Mouse (Mus musculus) granulocyte monocyte progenitor cell, adult 5-6 weeks (primary cell): Measurements from ENCODE around the gene Rcsd1. TPM values are rescaled to one million over a fixed set of nuclear protein-coding genes. Genes with fewer than 3 reads are reported as not detected.

ENCODE experiments used
- ATAC-seq: replicated peaks from 2 replicates; pipeline ENCODE4 v1.8.0; 2016; ENCODE audit warnings: mild to moderate bottlenecking, moderate TSS enrichment, inconsistent platforms; ENCODE audit not compliant: poor library complexity, severe bottlenecking
- total RNA-seq, 2 experiments: library from RNA; stranded (forward) in 1 of 2; stranded (reverse) in 1 of 2; fragments of 200-712, 200-1000 nt in 1 of 2; fragments of >200 nt in 1 of 2; fragmentation: Nextera tagmentation in 1 of 2; gene quantifications; 2 replicates each; pipeline ENCODE4 v1.2.3; 2014 to 2017

Rcsd1 gene
- total RNA-seq, 2 experiments from 2014 or later = 68.0 to 116 TPM

DNA sequence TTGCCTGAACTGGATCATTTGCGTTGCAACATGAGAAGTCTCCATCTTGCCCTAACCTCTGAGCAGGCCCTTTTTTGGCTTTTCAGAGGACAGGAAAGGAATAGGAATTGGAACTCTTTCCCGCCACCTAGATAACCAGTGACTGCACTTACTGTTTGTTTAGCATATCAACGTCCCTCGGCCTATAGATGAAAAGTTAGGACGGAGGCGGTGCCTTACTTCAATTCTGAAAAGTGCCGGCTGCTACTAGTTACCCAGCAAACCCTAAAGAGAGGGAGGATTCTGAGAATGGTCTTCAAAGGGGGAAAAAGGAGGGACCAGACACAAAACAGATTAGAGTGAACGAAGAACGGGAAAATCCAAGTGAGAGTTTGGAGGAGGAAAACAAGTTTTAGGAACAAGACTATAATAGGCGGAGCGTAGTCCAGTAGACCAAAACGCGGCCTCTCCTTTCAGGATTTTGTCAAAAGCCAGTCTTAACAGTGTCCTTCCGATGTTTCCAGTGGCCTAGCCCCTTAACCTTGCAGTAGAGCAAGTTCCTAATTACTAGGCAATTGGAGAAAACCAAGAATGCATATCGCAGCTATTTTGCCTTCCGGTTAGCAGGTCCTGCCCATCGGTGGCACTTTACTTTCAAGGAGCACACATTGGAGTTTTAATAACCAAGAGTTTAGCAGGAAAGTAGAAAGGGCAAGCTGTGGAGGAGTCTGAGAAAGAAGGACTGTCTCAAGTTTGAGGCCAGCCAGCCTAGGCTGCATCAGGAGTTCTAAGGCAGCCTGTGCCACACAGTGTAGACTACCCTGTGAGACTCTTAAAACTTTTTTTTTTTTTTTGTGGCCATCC, 74.3 kb downstream of the Rcsd1 start:
- ATAC-seq = no peak

DNA sequence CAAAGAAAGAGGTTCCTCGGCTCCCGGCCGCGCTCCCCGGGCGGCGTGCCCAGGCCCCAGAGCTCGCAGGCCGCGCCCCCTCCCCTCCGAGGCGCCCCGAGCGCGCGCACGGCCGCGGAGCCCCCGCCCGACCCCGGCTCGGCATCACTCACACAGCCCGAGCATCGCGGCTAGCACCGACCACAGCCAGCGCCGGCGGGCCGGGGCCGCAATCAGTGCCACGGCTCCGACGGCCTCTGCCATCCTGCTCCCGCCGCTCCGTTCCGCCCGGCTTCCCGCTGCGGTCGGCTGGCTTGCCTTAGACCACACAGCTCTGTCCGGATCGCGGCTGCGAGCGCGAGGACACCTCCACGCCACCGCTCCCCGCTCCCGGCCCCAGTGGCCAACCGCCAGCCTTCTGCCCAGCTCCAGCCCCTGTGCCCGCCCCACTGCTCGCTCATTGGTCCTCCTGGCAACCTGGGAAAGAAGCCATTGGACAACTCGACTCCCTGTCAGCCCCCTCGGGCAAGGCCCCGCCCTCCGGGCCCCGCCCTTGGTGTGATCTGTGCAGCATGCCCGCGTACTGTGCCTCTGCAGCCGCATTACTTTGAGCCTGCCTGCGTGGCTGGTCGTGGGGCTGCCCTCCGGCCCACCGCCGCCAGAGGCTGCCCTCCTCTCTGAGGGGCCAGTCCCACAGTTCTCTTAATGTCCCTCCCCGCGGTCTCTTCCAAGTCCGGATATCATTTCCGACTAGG, 75.2 kb downstream of the Rcsd1 start, which contains the start of gene Mpzl1:
Gene Mpzl1, minus strand, starts transcription at position 388 of the 734 bp plus-strand sequence.
- peak; percentile 98 for ATAC-seq

DNA sequence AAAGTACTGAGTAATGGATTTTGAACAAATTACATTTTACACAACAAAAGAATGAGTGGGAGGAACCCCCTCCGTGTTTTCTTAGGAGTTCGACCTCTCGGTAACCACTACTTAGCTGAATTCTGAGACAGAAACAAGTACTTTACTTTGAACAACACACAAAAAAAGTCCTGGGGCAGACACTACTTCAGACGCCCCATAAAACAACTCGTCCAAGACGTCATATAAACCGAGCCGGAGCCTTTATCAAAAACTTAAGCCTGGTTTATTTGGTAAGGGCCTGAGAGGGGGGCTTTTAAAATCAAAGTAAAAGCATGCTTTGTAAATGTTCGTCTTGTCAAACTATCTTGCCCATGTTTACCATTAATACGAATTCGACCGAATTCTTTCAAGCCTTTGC, 76.2 kb downstream of the Rcsd1 start:
- no peak for ATAC-seq

DNA sequence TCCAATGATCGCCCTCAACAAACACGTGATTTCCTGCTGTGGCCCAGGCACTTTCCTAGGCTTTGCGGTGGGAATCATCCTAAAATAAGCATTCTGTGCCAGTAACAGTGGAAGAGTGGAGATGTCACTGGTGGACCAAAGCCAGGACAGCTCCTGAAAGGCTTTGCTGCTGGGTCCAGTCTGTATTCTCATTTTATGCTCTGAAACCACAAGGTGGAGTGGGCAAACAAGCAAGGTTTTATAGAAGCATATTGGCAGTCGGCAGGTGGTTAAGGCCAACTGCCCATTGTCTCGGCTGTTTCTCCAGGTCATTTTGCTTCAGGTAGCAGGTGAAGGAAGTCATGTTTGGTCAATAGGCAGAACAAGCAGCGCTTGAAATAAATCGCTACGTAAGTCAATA, 78.4 kb downstream of the Rcsd1 start:
- ATAC-seq = no peak

DNA sequence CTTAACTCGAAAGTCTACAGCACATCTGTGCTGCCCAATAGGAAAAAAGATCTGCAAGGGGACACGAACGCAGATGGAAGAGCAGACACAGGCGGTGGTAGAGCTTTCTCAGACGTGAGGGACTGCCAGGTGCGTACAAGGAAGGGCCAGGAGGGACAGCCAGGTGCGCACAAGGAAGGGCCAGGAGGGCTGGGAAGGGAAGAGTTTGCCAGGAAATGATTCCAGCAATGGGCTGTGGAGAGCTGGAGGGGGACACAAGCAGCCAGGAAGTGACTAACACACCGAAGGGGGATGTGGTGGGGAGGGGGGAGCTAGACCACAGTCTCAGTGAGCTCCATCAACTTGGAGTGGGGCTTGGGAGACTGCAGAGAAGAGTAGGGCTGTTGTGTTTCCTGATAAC, 79.6 kb downstream of the Rcsd1 start:
- ATAC-seq = no peak

DNA sequence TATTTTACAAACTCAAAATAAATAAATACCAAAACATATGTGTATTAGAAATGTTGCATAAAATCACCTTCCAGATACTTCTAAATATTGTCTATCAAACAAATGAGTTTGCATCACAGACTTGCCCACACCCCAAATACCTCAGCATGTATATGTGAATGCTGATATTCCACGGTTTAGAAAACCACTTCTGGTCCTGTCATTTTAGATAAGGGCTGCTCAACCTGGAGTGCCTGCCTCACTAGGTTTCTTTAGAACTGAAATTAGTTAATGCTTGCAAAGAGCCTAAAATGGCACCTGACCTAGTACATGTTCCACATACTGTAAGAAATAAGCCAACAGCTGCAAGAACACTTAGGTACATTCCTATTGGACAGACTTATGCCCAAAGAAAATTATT, 81.0 kb downstream of the Rcsd1 start:
- no peak for ATAC-seq

DNA sequence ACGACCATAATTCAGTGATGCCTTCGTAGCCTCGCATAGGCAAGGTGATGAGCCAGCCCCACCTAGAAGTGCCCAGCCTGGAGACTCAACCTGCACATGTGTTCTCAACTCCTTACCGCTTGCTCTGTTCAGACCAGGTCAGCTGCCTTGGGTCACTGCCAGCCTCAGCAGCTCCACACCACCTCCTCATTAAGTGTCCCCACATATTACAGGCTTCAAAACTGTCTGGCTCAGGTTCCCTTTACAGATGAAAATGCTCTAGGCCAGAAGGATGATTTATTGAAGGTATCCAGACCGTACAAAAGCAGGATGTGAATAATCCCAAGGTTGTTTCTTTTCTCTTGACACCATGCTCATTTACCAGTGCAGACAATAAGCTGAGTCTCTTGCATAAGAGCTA, 83.7 kb downstream of the Rcsd1 start:
- 0 out of 2 replicates have a peak, but pooled peaks have one; percentile 7 for ATAC-seq

DNA sequence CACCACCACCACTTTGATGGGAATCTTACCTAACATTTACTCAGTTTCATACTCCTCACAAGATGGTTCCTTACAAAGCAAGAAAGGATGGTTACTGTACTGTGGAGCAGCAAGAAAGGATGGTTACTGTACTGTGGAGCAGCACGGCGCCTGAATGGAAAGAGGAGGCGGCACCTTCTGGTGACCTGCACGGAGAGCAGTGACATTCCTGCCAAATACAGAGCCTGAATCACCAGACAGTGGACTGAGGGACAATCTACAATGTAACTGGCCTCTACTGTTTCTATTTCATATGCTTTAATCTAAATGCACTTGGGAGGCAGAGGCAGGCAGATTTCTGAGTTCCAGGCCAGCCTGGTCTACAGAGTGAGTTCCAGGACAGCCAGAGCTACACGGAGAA, 84.5 kb downstream of the Rcsd1 start:
- ATAC-seq = no peak

DNA sequence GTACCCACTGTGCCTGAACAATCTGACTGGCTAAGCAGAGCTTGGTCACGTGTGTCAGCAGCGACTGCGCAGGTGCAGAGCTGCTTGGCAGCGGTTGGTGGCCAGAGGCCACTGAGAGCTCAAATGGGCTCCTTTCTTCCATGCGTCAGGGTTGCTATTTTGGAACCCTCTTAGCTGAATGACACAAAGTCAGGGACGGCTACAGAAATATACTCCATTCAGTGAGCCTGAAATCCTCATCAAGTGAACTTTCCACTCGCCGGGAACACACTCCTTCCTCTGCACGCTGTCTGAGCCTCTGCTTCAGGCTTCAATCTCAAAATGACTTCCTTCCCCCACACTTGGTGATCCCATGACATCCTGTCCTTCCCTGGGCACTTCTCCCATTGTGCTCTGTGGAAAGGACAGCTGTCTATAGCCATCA, 91.3 kb downstream of the Rcsd1 start:
- no peak for ATAC-seq

DNA sequence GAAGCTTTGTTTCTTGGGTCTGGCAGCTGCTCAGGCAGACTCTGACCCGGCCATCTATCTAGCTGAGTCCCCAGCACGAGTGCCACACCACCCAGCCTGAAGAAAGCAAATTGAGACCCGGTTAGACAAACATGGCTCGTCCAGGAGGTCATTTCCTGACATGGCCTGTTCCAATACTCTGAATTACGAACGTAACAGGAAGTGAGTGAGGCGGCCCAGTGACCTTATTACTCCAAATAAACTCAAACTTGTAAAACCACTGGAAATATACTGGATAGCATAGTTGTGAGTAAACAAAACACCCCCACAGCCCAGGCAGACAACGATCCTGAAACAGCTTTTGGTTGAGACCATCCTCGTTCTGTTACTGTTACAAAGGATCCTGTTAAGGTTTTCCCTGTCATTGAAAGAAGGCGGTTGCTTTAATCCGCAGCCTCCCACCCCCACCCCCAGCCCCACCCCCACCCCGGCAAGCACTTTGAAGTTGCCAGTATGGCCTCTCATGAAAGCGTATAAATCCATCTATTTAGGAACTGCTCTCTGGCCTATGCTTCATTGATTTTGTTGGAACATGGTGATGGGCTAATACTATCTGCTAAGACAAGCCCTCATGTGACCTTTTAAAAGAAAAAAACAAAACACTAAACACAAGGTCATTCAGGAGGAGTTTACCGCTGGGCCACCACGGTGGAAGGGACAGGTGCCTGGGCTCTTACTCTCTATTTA, 92.2 kb downstream of the Rcsd1 start:
- ATAC-seq = no peak

DNA sequence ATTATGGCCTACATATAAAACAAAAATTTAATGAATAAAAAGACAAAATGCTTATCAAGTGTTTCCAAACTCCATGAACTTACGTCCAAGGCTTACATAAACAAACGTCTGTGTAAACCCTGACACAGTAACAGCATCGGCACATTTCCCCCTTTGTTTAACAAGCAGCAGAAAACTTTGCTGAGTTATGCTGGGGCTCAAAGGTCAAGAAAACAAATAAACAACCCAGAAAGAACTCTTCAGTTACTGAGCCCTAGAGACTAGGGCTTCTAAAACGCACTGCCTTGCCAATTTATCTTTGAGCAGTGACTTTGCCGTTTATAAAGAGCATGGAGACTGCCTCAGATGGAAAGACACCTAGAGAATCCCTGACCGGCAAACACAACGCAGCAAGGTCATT, 92.9 kb downstream of the Rcsd1 start:
- ATAC-seq = no peak

DNA sequence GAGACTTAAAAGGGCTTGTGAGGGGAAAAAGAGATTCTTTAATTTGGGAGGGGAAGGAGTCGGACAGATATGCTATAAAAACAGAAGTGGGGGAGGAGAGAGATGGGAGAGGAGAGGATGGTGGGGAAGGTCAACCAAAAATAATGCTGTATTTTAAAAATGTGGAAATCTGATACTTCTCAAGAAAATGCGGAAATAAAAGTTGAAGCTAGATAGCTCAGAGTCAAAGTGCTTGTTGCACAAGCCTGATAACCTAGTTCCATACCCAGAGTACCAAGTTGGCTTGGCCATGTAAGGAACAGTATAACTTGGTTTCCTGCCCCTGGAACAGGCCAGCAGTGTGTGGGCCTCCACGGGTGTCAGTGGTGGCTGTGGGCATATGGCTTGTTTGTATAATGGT, 94.8 kb downstream of the Rcsd1 start:
- ATAC-seq = no peak

DNA sequence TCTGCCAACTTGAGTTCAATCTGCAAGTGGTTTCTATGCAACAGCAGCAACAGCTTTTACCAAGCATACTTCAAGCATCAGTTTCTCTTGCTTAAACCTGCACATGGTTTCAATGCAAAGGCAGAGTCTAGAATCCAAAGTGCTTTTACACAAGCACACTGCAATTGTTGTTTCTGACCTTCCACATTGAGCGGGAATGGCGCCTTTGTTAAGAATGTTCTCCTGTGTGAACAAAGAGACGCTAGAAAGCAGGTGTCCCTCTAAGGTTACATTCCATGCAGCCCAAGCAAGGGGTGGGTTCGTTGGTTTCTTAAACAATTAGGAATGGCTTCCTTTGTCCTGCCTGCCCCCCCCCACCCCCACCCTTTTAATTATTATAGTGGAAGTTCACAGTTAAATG, 95.6 kb downstream of the Rcsd1 start:
- no peak for ATAC-seq

DNA sequence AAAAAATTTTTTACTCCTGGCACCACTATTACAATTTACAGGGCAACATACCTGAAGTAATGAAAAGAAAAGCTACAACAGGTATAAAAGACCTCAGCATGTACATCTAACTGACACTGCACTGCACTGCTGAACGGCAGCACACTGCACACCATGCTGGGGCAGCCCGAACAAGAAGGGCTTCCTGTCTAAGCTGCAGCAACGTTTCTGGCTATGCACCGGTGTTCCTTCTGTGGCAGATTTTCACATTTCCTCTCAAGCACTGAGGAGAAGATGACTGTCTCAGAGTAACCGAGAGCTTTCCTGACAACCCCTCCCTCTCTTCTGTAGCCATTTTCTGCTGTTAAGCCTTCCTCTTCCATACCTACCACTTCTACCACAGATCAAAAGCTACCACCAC, 96.8 kb downstream of the Rcsd1 start:
- ATAC-seq = 0 out of 2 replicates have a peak, but pooled peaks have one; percentile 30

DNA sequence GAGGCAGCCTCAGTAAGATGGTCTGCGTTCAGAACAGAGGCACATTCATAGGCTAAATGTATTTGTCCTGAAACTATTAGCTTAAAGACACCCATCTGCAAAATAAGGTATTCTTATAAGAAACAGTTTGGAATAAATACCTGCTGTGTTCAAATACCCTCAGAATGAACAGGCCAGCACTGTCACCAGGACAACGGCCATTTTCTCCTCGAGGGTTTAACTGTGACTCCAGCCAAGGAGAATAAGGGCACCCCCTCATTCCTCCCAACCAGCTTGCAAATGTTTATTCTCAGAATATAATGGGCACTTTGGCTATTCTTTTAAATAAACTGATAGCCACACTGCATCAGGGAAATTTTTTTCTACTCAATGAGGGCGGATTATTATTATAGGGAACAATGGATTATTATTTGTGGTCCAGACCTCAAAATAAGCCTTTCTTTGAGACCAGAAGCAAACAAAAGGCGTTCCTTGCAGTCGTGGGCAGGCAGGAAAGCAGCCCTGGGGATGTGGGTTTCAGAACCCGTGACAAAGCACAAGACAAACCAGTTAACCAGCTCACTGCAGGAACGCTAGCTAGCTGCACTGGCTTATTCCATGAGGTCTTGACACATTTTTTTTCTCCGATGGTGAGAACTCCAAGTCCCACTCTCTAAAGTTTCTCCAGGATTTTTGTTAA, 99.1 kb downstream of the Rcsd1 start:
- no peak for ATAC-seq

DNA sequence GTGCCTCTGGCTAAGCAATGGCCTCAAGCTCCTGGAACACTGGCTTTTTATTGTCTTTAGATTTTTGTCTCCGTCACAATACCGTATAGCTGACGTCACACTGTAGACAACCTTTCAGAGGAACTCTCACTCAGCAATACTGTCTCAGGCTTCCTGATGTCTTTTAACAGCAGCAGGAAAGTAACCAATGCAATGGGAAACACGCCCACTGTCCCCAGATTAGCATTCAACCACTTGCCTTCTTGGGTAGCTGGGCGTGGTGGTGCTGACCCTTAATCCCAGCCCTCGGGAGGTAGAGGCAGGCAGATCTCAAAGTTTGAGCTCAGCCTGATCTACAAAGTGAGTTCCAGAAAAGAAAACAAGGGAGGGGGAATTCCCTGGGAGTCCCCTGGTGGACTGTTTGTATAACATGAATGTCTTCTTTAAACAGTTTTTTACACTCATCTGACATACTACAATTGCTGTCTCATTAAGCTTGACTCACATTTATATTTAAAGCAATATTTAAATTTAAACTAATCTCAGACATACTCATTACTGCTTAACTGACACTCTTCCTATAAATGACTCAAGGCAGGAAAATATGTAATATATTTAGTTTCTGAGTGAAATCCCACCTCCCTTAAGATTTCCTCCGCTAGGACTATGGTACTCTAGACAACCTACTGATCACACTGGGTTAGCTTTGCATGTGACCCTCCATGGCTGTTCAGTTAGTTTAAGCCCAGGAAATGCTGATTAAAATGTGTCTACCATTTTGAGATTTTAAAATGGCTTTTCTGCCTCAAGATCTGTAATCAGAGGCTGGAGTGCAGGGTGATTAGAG, 99.8 kb downstream of the Rcsd1 start:
- ATAC-seq = no peak

DNA sequence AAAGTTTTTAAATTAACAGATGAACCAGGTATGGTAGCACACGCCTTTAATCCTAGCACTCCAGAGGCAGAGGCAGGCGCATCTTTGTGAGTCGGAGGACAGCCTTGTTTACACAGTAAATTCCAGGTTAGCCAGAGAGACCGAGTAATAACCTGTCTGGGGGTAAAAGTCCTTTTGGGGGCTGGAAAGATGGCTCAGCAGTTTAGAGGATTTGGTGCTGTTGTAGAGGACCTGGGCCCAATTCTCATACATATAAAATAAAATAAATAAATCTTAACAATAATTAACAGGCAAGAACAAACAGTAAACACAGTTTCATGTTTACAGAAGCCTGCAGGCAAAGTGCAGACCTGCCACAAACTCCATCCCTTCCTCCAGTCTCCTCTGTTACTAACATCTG, 100.7 kb downstream of the Rcsd1 start:
- ATAC-seq = no peak

DNA sequence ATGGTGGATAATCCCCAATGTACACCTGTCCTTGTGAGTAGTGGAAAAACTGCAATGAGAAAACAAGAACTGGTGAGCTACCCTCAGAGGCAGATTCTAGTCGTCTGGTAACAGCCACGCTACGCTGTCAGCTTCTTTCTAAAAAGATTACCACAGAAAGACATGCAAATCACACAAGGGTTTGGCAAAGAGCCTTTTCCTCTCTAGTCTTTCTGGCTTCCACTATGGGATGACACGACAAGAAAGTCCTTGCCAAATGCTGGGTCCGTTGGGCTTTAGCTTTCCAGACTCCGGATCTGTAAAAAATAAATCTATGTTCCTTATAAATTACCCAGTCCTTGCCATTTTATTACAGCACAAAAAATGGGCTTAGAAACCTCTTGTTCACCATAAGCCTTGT, 103.8 kb downstream of the Rcsd1 start:
- no peak for ATAC-seq

DNA sequence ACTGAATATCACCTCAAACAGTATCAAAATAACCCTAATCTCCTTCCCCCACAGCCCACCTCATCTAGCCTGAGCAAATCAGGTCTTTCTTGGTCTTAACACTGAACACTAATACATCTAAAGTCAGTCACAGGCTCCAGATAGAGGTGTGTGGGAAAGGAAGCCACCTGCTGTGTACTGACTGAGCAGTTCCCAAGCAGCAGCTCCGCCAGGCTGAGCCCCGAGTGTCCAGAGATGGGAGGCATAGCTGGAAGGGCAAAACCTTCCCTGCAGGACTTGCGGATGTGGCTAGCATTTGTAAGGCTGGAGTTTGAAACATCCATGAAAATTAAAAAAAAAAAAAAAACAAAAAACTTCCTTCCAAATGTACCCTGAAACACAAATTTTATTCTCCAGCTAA, 104.4 kb downstream of the Rcsd1 start:
- no peak for ATAC-seq

DNA sequence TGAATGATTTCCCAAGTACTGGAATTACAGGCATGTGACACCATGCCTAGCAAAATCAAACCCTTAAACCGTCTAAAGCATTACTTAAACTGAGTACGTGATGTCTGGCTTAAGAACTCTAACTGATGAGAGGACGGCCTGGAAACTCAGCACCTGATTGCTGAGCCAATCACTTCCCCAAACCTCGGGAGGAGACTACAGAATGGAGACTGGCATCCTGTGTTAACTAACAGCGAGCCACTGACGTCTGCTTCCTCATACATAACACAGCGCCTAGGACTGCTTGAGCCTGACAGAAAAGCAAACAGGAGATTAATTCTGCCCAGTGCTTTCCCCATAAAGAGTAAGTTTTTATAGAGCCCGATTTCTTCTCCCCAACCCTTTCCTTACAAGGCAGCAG, 105.4 kb downstream of the Rcsd1 start:
- ATAC-seq = peak; percentile 94
